Mouse (Mus musculus): ENCODE results near the gene Ccdc183. TPM values are rescaled to one million over a fixed set of nuclear protein-coding genes. Genes with fewer than 3 reads are reported as not detected.
A peak's percentile ranks its signal among the peaks of the same experiment; 100 is the strongest.

The Ccdc183 gene
- total and polyA plus RNA-seq, 3 experiments = not detected

- Histone ChIP-seq H3K79me2 (replicated peaks; ENCODE audit: control insufficient read depth, insufficient read depth, low read length) (no peaks in the 10 kb centered on the region), H3K4me1 (ENCODE audit: control insufficient read depth, insufficient read depth, low read length) (no peaks in the 10 kb centered on the region), H3K36me3 (ENCODE audit: control insufficient read depth, insufficient read depth, low read length) (no peaks in the 10 kb centered on the region), H3K9ac (ENCODE audit: low read depth, low read length) (no peak overlapping the region), H3K4me3 (no peak overlapping the region), H3K27me3 (ENCODE audit: control insufficient read depth, insufficient read depth, low read length) (no peaks in the 10 kb centered on the region), H3K27ac (no peak overlapping the region)
- 73% methylated on average over 1 of the region's 1 CpGs for WGBS
- intact Hi-C loops (cut with DNase I) = no loop called here
- DNase-seq = no peak
- no peak for TF ChIP-seq POLR2A (IDR thresholded peaks at IDR 0.05; ENCODE audit: insufficient read depth, low read depth, low read length)
- TF ChIP-seq CTCF (IDR thresholded peaks at IDR 0.05) = peak; percentile 61
- no peak for TF ChIP-seq EP300 (IDR thresholded peaks at IDR 0.05; ENCODE audit: insufficient read depth, low read depth, low read length)
Measured at GRCm38 (mm10) chr2:25634046-25634445, 16.6 kb upstream of the Ccdc183 start.

- H3K9ac ChIP-seq (ENCODE audit: low read depth, low read length) = no peak overlapping the region
- H3K36me3 ChIP-seq (ENCODE audit: control insufficient read depth, insufficient read depth, low read length) = no peaks in the 10 kb centered on the region
- no peak overlapping the region for H3K4me3 ChIP-seq
- H3K4me1 ChIP-seq (ENCODE audit: control insufficient read depth, insufficient read depth, low read length) = no peaks in the 10 kb centered on the region
- DNase-seq = no peak
- no peak for TF ChIP-seq CTCF (IDR thresholded peaks at IDR 0.05)
- TF ChIP-seq POLR2A (IDR thresholded peaks at IDR 0.05; ENCODE audit: insufficient read depth, low read depth, low read length) = no peak
- TF ChIP-seq EP300 (IDR thresholded peaks at IDR 0.05; ENCODE audit: insufficient read depth, low read depth, low read length) = no peak
- intact Hi-C loops (cut with DNase I) = no loop called here
- no peak overlapping the region for H3K27ac ChIP-seq
- no peaks in the 10 kb centered on the region for H3K79me2 ChIP-seq (replicated peaks; ENCODE audit: control insufficient read depth, insufficient read depth, low read length)
- H3K27me3 ChIP-seq (ENCODE audit: control insufficient read depth, insufficient read depth, low read length) = no peaks in the 10 kb centered on the region
- WGBS = 84% methylated on average over 3 of the region's 3 CpGs
Measured at GRCm38 (mm10) chr2:25633616-25634015, 16.1 kb upstream of the Ccdc183 start.

GRCm38 (mm10) chr2:25628738-25629137 lies 11.3 kb upstream of the Ccdc183 start:
- WGBS = 33% methylated on average over 4 of the region's 4 CpGs
- Histone ChIP-seq H3K79me2 (replicated peaks; ENCODE audit: control insufficient read depth, insufficient read depth, low read length) (no peaks in the 10 kb centered on the region), H3K27me3 (ENCODE audit: control insufficient read depth, insufficient read depth, low read length) (no peaks in the 10 kb centered on the region), H3K9ac (ENCODE audit: low read depth, low read length) (no peak overlapping the region), H3K4me1 (ENCODE audit: control insufficient read depth, insufficient read depth, low read length) (no peaks in the 10 kb centered on the region), H3K4me3 (no peak overlapping the region), H3K27ac (no peak overlapping the region), H3K36me3 (ENCODE audit: control insufficient read depth, insufficient read depth, low read length) (no peaks in the 10 kb centered on the region)
- intact Hi-C loops (cut with DNase I) = no loop called here
- no peak for TF ChIP-seq POLR2A (IDR thresholded peaks at IDR 0.05; ENCODE audit: insufficient read depth, low read depth, low read length)
- TF ChIP-seq CTCF (IDR thresholded peaks at IDR 0.05) = no peak
- no peak for TF ChIP-seq EP300 (IDR thresholded peaks at IDR 0.05; ENCODE audit: insufficient read depth, low read depth, low read length)
- peak in 1 of 2 experiments; percentile 46 for DNase-seq

- no peak within 1 kb of the TSS for H3K27ac ChIP-seq
- peak in 1 of 2 experiments; percentile 20 for DNase-seq
- WGBS = 74% methylated on average over 6 of the region's 6 CpGs
Measured at GRCm38 (mm10) chr2:25627811-25628210, 10.3 kb upstream of the Ccdc183 start, which contains the start of gene Fcna. Gene Fcna, minus strand, starts transcription at chr2:25628030.

GRCm38 (mm10) chr2:25625986-25626385 lies 8.5 kb upstream of the Ccdc183 start:
- H3K4me3 ChIP-seq = no peak overlapping the region
- WGBS = 54% methylated on average over 5 of the region's 5 CpGs
- TF ChIP-seq EP300 (IDR thresholded peaks at IDR 0.05; ENCODE audit: insufficient read depth, low read depth, low read length) = no peak
- no peak for TF ChIP-seq CTCF (IDR thresholded peaks at IDR 0.05)
- TF ChIP-seq POLR2A (IDR thresholded peaks at IDR 0.05; ENCODE audit: insufficient read depth, low read depth, low read length) = no peak
- no peak overlapping the region for H3K9ac ChIP-seq (ENCODE audit: low read depth, low read length)
- no peaks in the 10 kb centered on the region for H3K27me3 ChIP-seq (ENCODE audit: control insufficient read depth, insufficient read depth, low read length)
- no peak overlapping the region for H3K27ac ChIP-seq
- peaks cover 2% of the 10 kb centered on the region for H3K4me1 ChIP-seq (ENCODE audit: control insufficient read depth, insufficient read depth, low read length)
- no peak for DNase-seq
- intact Hi-C loops (cut with DNase I) = no loop called here
- no peaks in the 10 kb centered on the region for H3K79me2 ChIP-seq (replicated peaks; ENCODE audit: control insufficient read depth, insufficient read depth, low read length)
- H3K36me3 ChIP-seq (ENCODE audit: control insufficient read depth, insufficient read depth, low read length) = no peaks in the 10 kb centered on the region

More at GRCm38 (mm10) chr2:25627811-25628210, 10.3 kb upstream of the Ccdc183 start, which contains the start of gene Fcna:
- intact Hi-C loops (cut with DNase I) = no loop called here
- Histone ChIP-seq H3K4me1 (ENCODE audit: control insufficient read depth, insufficient read depth, low read length) (no peaks in the 10 kb centered on the region), H3K9ac (ENCODE audit: low read depth, low read length) (no peak within 1 kb of the TSS), H3K4me3 (no peak within 1 kb of the TSS), H3K79me2 (replicated peaks; ENCODE audit: control insufficient read depth, insufficient read depth, low read length) (no peaks in the 10 kb centered on the region), H3K36me3 (ENCODE audit: control insufficient read depth, insufficient read depth, low read length) (no peaks in the 10 kb centered on the region), H3K27me3 (ENCODE audit: control insufficient read depth, insufficient read depth, low read length) (no peaks in the 10 kb centered on the region)
- no peak for TF ChIP-seq CTCF (IDR thresholded peaks at IDR 0.05)
- no peak for TF ChIP-seq EP300 (IDR thresholded peaks at IDR 0.05; ENCODE audit: insufficient read depth, low read depth, low read length)
- TF ChIP-seq POLR2A (IDR thresholded peaks at IDR 0.05; ENCODE audit: insufficient read depth, low read depth, low read length) = no peak

GRCm38 (mm10) chr2:25621229-25622200 lies 4.0 kb upstream of the Ccdc183 start, which contains the start of gene Tmem141:
Gene Tmem141, minus strand, starts transcription at chr2:25622005.
- Histone ChIP-seq H3K27ac (peak within 1 kb of the TSS; percentile 83), H3K36me3 (ENCODE audit: control insufficient read depth, insufficient read depth, low read length) (no peaks in the 10 kb centered on the region), H3K4me1 (ENCODE audit: control insufficient read depth, insufficient read depth, low read length) (peaks cover 2% of the 10 kb centered on the region), H3K27me3 (ENCODE audit: control insufficient read depth, insufficient read depth, low read length) (no peaks in the 10 kb centered on the region; the same call in 1 of the 2 replicates), H3K9ac (ENCODE audit: low read depth, low read length) (peak within 1 kb of the TSS; percentile 64), H3K79me2 (replicated peaks; ENCODE audit: control insufficient read depth, insufficient read depth, low read length) (no peaks in the 10 kb centered on the region), H3K4me3 (peak within 1 kb of the TSS; percentile 60)
- TF ChIP-seq EP300 (IDR thresholded peaks at IDR 0.05; ENCODE audit: insufficient read depth, low read depth, low read length) (0 out of 2 replicates have a peak, but pooled peaks have one; percentile 8), CTCF (IDR thresholded peaks at IDR 0.05) (peak; percentile 80), POLR2A (IDR thresholded peaks at IDR 0.05; ENCODE audit: insufficient read depth, low read depth, low read length) (peak; percentile 57)
- WGBS = 9% methylated on average over 34 of the region's 34 CpGs
- peak; percentile 87 to 90 for DNase-seq
- intact Hi-C loops (cut with DNase I) = no loop called here

Data from heart, adult 2 months (tissue).